Mouse (Mus musculus) C2C12 (cell line): ENCODE data around the gene Stmn1.

Experiments used
- CTCF ChIP-seq: IDR thresholded peaks from one replicate; pipeline ENCODE4 v1.5.1; 2011; ENCODE audit not compliant: control insufficient read depth, insufficient read depth, insufficient read length
- MAX ChIP-seq: IDR thresholded peaks from one replicate; pipeline ENCODE4 v1.6.1; 2011; ENCODE audit warnings: mild to moderate bottlenecking, control low read depth
- MYOD1 ChIP-seq: IDR thresholded peaks from one replicate; pipeline ENCODE4 v1.6.1; 2011; ENCODE audit warnings: low read depth; ENCODE audit not compliant: control insufficient read depth, insufficient read length
- MYOG ChIP-seq: IDR thresholded peaks from one replicate; pipeline ENCODE4 v1.6.1; 2011; ENCODE audit not compliant: control insufficient read depth, insufficient read length; ENCODE audit errors: extremely low read depth
- USF1 ChIP-seq: IDR thresholded peaks from one replicate; pipeline ENCODE4 v1.6.1; 2011; ENCODE audit warnings: low read depth, mild to moderate bottlenecking, control low read depth, moderate library complexity

DNA sequence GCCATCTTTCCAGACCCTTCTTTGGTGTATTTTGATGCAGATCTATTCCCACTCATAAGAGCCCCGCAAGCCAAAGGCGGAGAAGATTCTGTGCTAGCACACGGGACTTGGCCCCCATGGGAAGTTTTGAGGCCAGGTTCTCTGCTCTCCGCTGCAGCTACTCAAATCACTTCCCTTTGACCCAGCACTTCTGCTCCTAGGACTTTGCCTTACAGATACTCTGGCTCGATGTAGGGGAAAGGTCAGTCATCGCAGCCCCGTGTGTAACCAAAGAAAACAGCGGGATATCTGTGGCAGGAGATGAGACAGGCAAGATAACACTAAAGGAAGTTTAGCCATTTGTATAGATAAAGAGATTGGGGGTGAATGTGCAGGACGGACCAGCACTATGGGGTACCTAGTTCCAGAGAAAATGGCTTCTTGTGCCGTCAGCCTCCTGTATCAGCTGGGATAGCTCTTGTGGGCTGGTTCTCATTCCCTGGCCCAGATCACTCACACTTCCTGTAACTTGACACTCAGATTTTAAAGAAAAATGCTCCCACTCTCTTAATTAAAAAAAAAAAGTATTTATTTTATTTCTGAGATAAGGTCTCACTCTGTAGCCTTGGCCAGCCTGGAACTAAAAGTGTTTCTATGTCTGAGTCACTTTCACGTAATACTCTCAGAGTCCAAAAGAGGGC lies 22.0 kb downstream of the Stmn1 start:
- TF ChIP-seq CTCF (no peak), USF1 (no peak), MAX (no peak), MYOD1 (no peak), MYOG (no peak)
